Mouse (Mus musculus): Measurements from ENCODE around the gene Hyal3. TPM values are rescaled to one million over a fixed set of nuclear protein-coding genes. Genes with fewer than 3 reads are reported as not detected.

Gene Hyal3
- total RNA-seq, 1 experiment: 0.54 TPM

DNA sequence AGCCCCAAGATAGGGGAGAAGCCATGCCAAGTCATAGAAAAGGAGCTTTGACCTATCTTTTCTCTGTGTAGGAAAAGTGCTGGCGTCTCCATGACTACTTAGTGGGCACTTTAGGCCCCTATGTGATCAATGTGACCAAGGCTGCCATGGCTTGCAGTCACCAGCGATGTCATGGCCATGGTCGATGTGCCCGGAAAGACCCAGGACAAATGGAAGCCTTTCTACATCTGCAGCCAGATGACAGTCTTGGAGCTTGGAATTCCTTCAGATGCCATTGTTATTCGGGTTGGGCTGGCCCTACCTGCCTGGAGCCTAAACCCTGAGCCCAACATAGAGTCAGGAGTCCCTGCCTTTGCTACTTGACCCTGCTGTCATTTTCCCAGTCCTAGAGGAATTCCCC lies 5.9 kb downstream of the Hyal3 start:
- H3K4me3 ChIP-seq (ENCODE audit: insufficient read depth in 1 of 2, low read depth in 1 of 2, low read length in 2 of 2, poor library complexity in 1 of 2, severe bottlenecking in 1 of 2): no peak overlapping the region; a peak in 1 of 4 replicates

DNA sequence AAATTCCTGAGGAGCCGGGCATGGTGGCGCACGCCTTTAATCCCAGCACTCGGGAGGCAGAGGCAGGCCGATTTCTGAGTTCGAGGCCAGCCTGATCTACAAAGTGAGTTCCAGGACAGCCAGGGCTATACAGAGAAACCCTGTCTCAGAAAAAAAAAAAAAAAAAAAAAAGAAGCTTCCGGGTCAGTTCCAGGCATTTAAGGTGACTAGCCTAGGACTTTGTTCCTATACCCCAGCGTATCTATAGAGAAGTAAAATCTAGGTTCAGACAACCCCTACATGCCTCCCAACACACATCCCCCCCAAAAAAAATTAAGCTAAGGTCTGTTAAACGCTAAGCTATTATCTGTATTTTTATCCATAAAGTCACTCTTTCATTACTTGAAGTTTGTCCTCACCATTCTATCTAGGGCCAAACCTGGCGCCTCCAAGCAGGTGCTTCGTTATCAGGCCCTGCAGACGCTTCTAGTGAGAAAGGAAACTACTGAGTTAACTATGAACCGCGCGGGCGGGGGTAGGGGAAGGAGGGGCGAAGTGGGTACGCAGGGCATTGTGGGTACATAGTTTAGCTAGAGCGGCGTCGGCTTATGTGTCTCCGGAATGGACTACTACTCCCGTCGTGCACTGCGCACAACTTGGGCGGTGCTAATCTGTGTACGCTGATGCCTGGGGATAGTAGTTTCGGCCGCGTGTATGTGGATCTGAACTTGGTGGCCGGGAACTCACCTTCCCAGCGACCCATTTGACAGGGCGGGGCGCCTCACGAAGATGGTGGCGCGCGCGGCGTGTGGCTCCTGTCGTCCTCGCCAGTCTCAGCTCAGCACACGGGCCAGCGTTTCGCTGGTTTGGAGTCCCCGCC lies 6.6 kb downstream of the Hyal3 start, which contains the start of gene Ifrd2:
Ifrd2 (plus strand) TSS at position 669 of the 859 bp plus-strand sequence.
- in situ Hi-C loops (cut with MboI; ENCODE audit: low sequenced_read_pairs in 2 of 2, unreplicated experiment in 2 of 2): no loop called here
- Histone ChIP-seq H3K9me3 (ENCODE audit: control insufficient read depth, insufficient read depth, low read depth, low read length) (no peaks in the 10 kb centered on the region), H3K27ac (ENCODE audit: insufficient read depth, low read depth, low read length, poor library complexity, severe bottlenecking) (0 out of 2 replicates have a peak within 1 kb of the TSS, but pooled peaks have one; percentile 16), H3K4me3 (ENCODE audit: insufficient read depth in 1 of 2, low read depth in 1 of 2, low read length in 2 of 2, poor library complexity in 1 of 2, severe bottlenecking in 1 of 2) (peak within 1 kb of the TSS; percentile 83 to 86), H3K4me1 (ENCODE audit: control insufficient read depth in 2 of 2, insufficient read depth in 2 of 2, low read length in 2 of 2, poor library complexity in 1 of 2) (peaks cover 0 to 17% of the 10 kb centered on the region in 2 experiments; a peak in 2 of 4 replicates), H3K9ac (ENCODE audit: insufficient read depth, low read depth, low read length, poor library complexity, severe bottlenecking) (peak within 1 kb of the TSS; percentile 87), H3K36me3 (ENCODE audit: control insufficient read depth, insufficient read depth, low read length, poor library complexity, severe bottlenecking) (peaks cover 26% of the 10 kb centered on the region)
- DNase-seq (ENCODE audit: low read depth, low spot score): peak; percentile 95
- TF ChIP-seq CHD2 (IDR thresholded peaks at IDR 0.05; ENCODE audit: low read depth, low read length): no peak
- TF ChIP-seq MAFK (IDR thresholded peaks at IDR 0.05; ENCODE audit: insufficient read depth, low read depth, low read length): no peak
- TF ChIP-seq HCFC1 (IDR thresholded peaks at IDR 0.05; ENCODE audit: borderline replicate concordance, insufficient read depth, low read length): peak; percentile 99
- no peak for TF ChIP-seq ZNF384 (IDR thresholded peaks at IDR 0.05; ENCODE audit: low read depth, low read length)
- TF ChIP-seq ZC3H11A (IDR thresholded peaks at IDR 0.05; ENCODE audit: borderline replicate concordance, low read depth, low read length): no peak

More for the DNA sequence above, 5.9 kb downstream of the Hyal3 start:
- TF ChIP-seq ZC3H11A (IDR thresholded peaks at IDR 0.05; ENCODE audit: borderline replicate concordance, low read depth, low read length) (no peak), CHD2 (IDR thresholded peaks at IDR 0.05; ENCODE audit: low read depth, low read length) (no peak), ZNF384 (IDR thresholded peaks at IDR 0.05; ENCODE audit: low read depth, low read length) (no peak)
- Histone ChIP-seq H3K27ac (ENCODE audit: insufficient read depth, low read depth, low read length, poor library complexity, severe bottlenecking) (no peak overlapping the region), H3K36me3 (ENCODE audit: control insufficient read depth, insufficient read depth, low read length, poor library complexity, severe bottlenecking) (peaks cover 19% of the 10 kb centered on the region), H3K4me1 (ENCODE audit: control insufficient read depth in 2 of 2, insufficient read depth in 2 of 2, low read length in 2 of 2, poor library complexity in 1 of 2) (peaks cover 0 to 21% of the 10 kb centered on the region in 2 experiments; a peak in 2 of 4 replicates), H3K9me3 (ENCODE audit: control insufficient read depth, insufficient read depth, low read depth, low read length) (no peaks in the 10 kb centered on the region), H3K9ac (ENCODE audit: insufficient read depth, low read depth, low read length, poor library complexity, severe bottlenecking) (no peak overlapping the region; the same call in 1 of the 2 replicates)
- no peak for DNase-seq (ENCODE audit: low read depth, low spot score)
- in situ Hi-C loops (cut with MboI; ENCODE audit: low sequenced_read_pairs in 2 of 2, unreplicated experiment in 2 of 2): no loop called here

GRCm38 (mm10) chr9:107587833-107588639 lies 7.4 kb downstream of the Hyal3 start:
- peak overlapping the region; percentile 83 to 86 for H3K4me3 ChIP-seq (ENCODE audit: insufficient read depth in 1 of 2, low read depth in 1 of 2, low read length in 2 of 2, poor library complexity in 1 of 2, severe bottlenecking in 1 of 2)
- TF ChIP-seq MAFK (IDR thresholded peaks at IDR 0.05; ENCODE audit: insufficient read depth, low read depth, low read length) (no peak), ZNF384 (IDR thresholded peaks at IDR 0.05; ENCODE audit: low read depth, low read length) (no peak), HCFC1 (IDR thresholded peaks at IDR 0.05; ENCODE audit: borderline replicate concordance, insufficient read depth, low read length) (no peak), CHD2 (IDR thresholded peaks at IDR 0.05; ENCODE audit: low read depth, low read length) (no peak), ZC3H11A (IDR thresholded peaks at IDR 0.05; ENCODE audit: borderline replicate concordance, low read depth, low read length) (no peak)
- H3K9me3 ChIP-seq (ENCODE audit: control insufficient read depth, insufficient read depth, low read depth, low read length): no peaks in the 10 kb centered on the region
- DNase-seq (ENCODE audit: low read depth, low spot score): no peak
- in situ Hi-C loops (cut with MboI; ENCODE audit: low sequenced_read_pairs in 2 of 2, unreplicated experiment in 2 of 2): no loop called here
- peak overlapping the region; percentile 87 for H3K9ac ChIP-seq (ENCODE audit: insufficient read depth, low read depth, low read length, poor library complexity, severe bottlenecking)
- peaks cover 0 to 11% of the 10 kb centered on the region in 2 experiments; a peak in 2 of 4 replicates for H3K4me1 ChIP-seq (ENCODE audit: control insufficient read depth in 2 of 2, insufficient read depth in 2 of 2, low read length in 2 of 2, poor library complexity in 1 of 2)
- H3K27ac ChIP-seq (ENCODE audit: insufficient read depth, low read depth, low read length, poor library complexity, severe bottlenecking): 0 out of 2 replicates have a peak overlapping the region, but pooled peaks have one; percentile 16
- peaks cover 33% of the 10 kb centered on the region for H3K36me3 ChIP-seq (ENCODE audit: control insufficient read depth, insufficient read depth, low read length, poor library complexity, severe bottlenecking)

GRCm38 (mm10) chr9:107590058-107590772 lies 9.6 kb downstream of the Hyal3 start:
- peak overlapping the region; percentile 6; the same call in 1 of the 2 replicates for H3K27ac ChIP-seq (ENCODE audit: insufficient read depth, low read depth, low read length, poor library complexity, severe bottlenecking)
- H3K9me3 ChIP-seq (ENCODE audit: control insufficient read depth, insufficient read depth, low read depth, low read length): no peaks in the 10 kb centered on the region
- no peak for DNase-seq (ENCODE audit: low read depth, low spot score)
- no peak overlapping the region for H3K9ac ChIP-seq (ENCODE audit: insufficient read depth, low read depth, low read length, poor library complexity, severe bottlenecking)
- no peak for TF ChIP-seq CHD2 (IDR thresholded peaks at IDR 0.05; ENCODE audit: low read depth, low read length)
- no peak for TF ChIP-seq ZNF384 (IDR thresholded peaks at IDR 0.05; ENCODE audit: low read depth, low read length)
- no peak for TF ChIP-seq HCFC1 (IDR thresholded peaks at IDR 0.05; ENCODE audit: borderline replicate concordance, insufficient read depth, low read length)
- no peak for TF ChIP-seq ZC3H11A (IDR thresholded peaks at IDR 0.05; ENCODE audit: borderline replicate concordance, low read depth, low read length)
- no peak for TF ChIP-seq MAFK (IDR thresholded peaks at IDR 0.05; ENCODE audit: insufficient read depth, low read depth, low read length)
- peaks cover 0 to 25% of the 10 kb centered on the region in 2 experiments; a peak in 2 of 4 replicates for H3K4me1 ChIP-seq (ENCODE audit: control insufficient read depth in 2 of 2, insufficient read depth in 2 of 2, low read length in 2 of 2, poor library complexity in 1 of 2)
- no peak overlapping the region for H3K4me3 ChIP-seq (ENCODE audit: insufficient read depth in 1 of 2, low read depth in 1 of 2, low read length in 2 of 2, poor library complexity in 1 of 2, severe bottlenecking in 1 of 2)
- peaks cover 46% of the 10 kb centered on the region for H3K36me3 ChIP-seq (ENCODE audit: control insufficient read depth, insufficient read depth, low read length, poor library complexity, severe bottlenecking)
- in situ Hi-C loops (cut with MboI; ENCODE audit: low sequenced_read_pairs in 2 of 2, unreplicated experiment in 2 of 2): no loop called here

Measured in ES-E14 (cell line).